8 mouse cellular contexts compared by ENCODE assay signal in genomic region chr8:119885612-119886011, GRCm38 (mm10). TPM values are rescaled to one million over a fixed set of nuclear protein-coding genes. Genes with fewer than 3 reads are reported as not detected.
A peak's percentile ranks its signal among the peaks of the same experiment; 100 is the strongest.
DNase-seq lines count a peak whose midpoint lies in the region; ATAC-seq lines count a peak whose summit lies in the region.

No protein-coding gene starts in this region.

- WGBS in forebrain, embryonic 16.5 days, result 31% methylated on average over 3 of the region's 3 CpGs
- WGBS in forebrain, embryonic 12.5 days, result 40% methylated on average over 3 of the region's 3 CpGs
- WGBS in kidney, embryonic 14.5 days, result 35% methylated on average over 3 of the region's 3 CpGs

- H3K9ac ChIP-seq in forebrain, embryonic 16.5 days (replicated peaks; ENCODE audit: low read depth, low read length), result no peak overlapping the region
- H3K9ac ChIP-seq in forebrain, embryonic 12.5 days, result no peak overlapping the region
- no peak overlapping the region for H3K9ac ChIP-seq in kidney, embryonic 14.5 days (ENCODE audit: low read depth, low read length)

- H3K9me3 ChIP-seq in forebrain, embryonic 16.5 days (ENCODE audit: control insufficient read depth, low read length), result no peaks in the 10 kb centered on the region
- no peaks in the 10 kb centered on the region for H3K9me3 ChIP-seq in forebrain, embryonic 12.5 days
- H3K9me3 ChIP-seq in kidney, embryonic 14.5 days (ENCODE audit: control insufficient read depth, low read length), result no peaks in the 10 kb centered on the region

- no peaks in the 10 kb centered on the region for H3K27me3 ChIP-seq in forebrain, embryonic 16.5 days (replicated peaks; ENCODE audit: control insufficient read depth, insufficient read depth, low read length)
- H3K27me3 ChIP-seq in forebrain, embryonic 12.5 days, result no peaks in the 10 kb centered on the region
- H3K27me3 ChIP-seq in kidney, embryonic 14.5 days (ENCODE audit: control insufficient read depth, insufficient read depth, low read length), result no peaks in the 10 kb centered on the region

- ATAC-seq in forebrain, embryonic 16.5 days, result 0 out of 2 replicates have a peak, but pooled peaks have one; percentile 15
- ATAC-seq in forebrain, embryonic 12.5 days (ENCODE audit: low FRiP score), result no peak
- ATAC-seq in kidney, embryonic 14.5 days (ENCODE audit: low FRiP score, low TSS enrichment), result peak; percentile 45; the same call in 1 of the 2 replicates
- ATAC-seq in megakaryocyte progenitor cell, adult 5-6 weeks (replicated peaks; ENCODE audit: poor library complexity), result no peak

- no peaks in the 10 kb centered on the region for H3K36me3 ChIP-seq in forebrain, embryonic 16.5 days (ENCODE audit: control insufficient read depth, insufficient read depth)
- H3K36me3 ChIP-seq in forebrain, embryonic 12.5 days (replicated peaks), result no peaks in the 10 kb centered on the region
- no peaks in the 10 kb centered on the region for H3K36me3 ChIP-seq in kidney, embryonic 14.5 days (ENCODE audit: control insufficient read depth, insufficient read depth, low read length)

- no peak overlapping the region for H3K4me3 ChIP-seq in forebrain, embryonic 16.5 days (replicated peaks; ENCODE audit: low read length)
- no peak overlapping the region for H3K4me3 ChIP-seq in forebrain, embryonic 12.5 days (replicated peaks)
- no peak overlapping the region for H3K4me3 ChIP-seq in kidney, embryonic 14.5 days (ENCODE audit: low read length)

- H3K4me2 ChIP-seq in forebrain, embryonic 16.5 days (ENCODE audit: low read length), result no peak overlapping the region
- H3K4me2 ChIP-seq in forebrain, embryonic 12.5 days, result no peak overlapping the region
- H3K4me2 ChIP-seq in kidney, embryonic 14.5 days (replicated peaks; ENCODE audit: low read depth, low read length), result no peak overlapping the region

- peaks cover 8% of the 10 kb centered on the region; the same call in 1 of the 2 replicates for H3K4me1 ChIP-seq in forebrain, embryonic 16.5 days (replicated peaks; ENCODE audit: control insufficient read depth, insufficient read depth, low read length)
- peaks cover 12% of the 10 kb centered on the region for H3K4me1 ChIP-seq in forebrain, embryonic 12.5 days
- H3K4me1 ChIP-seq in kidney, embryonic 14.5 days (ENCODE audit: control insufficient read depth, insufficient read depth, low read length), result no peaks in the 10 kb centered on the region

- DNase-seq in brain, adult 2 months (ENCODE audit: low read depth, low spot score), result peak; percentile 86
- DNase-seq in heart, adult 8-10 months (ENCODE audit: low spot score), result peak; percentile 22
- DNase-seq in lung, postnatal 36 days, result peak; percentile 19
- DNase-seq in right cerebral cortex, postnatal 36 days (ENCODE audit: low spot score in 2 of 2), result no peak

- H3K27ac ChIP-seq in forebrain, embryonic 16.5 days (ENCODE audit: low read length), result no peak overlapping the region
- H3K27ac ChIP-seq in forebrain, embryonic 12.5 days, result no peak overlapping the region
- H3K27ac ChIP-seq in kidney, embryonic 14.5 days (ENCODE audit: low read depth, low read length), result 0 out of 2 replicates have a peak overlapping the region, but pooled peaks have one; percentile 47

RNA-seq across cellular contexts. Expression of gene Klhl36, which starts 23.5 kb away (rescaled TPM):
- 15.2 and 19.1 TPM in 2 replicates for polyA plus RNA-seq in forebrain, embryonic 16.5 days (2015; fragmentation: Nextera tagmentation; extraction: Ambion mirVana)
- polyA plus RNA-seq in forebrain, embryonic 12.5 days (2016; fragmentation: Nextera tagmentation; extraction: Ambion mirVana), result 9.9 and 10.9 TPM in 2 replicates
- 1 to 10 TPM; 2.8 to 3.1 (median 2.9) TPM for total RNA-seq in heart, adult 8-10 months (2022)
- 13.3 and 13.8 TPM in 2 replicates for polyA plus RNA-seq in kidney, embryonic 14.5 days (2014; fragmentation: Nextera tagmentation; extraction: Ambion mirVana)
- 1.2 and 2.2 TPM in 2 replicates for total RNA-seq in megakaryocyte progenitor cell, adult 5-6 weeks (2015)
- 3.3 and 8.0 TPM in 2 replicates for total RNA-seq in megakaryocyte progenitor cell, adult 5-6 weeks (2017)

RNA-seq across cellular contexts. Expression of gene Usp10, which starts 24.5 kb away (rescaled TPM):
- 158 TPM in 2 replicates for polyA plus RNA-seq in forebrain, embryonic 16.5 days (2015; fragmentation: Nextera tagmentation; extraction: Ambion mirVana)
- polyA plus RNA-seq in forebrain, embryonic 12.5 days (2016; fragmentation: Nextera tagmentation; extraction: Ambion mirVana), result 167 and 176 TPM in 2 replicates
- total RNA-seq in heart, adult 8-10 months (2022), result 10 to 100 TPM; 50.7 to 55.9 (median 53.9) TPM
- 91.9 and 156 TPM in 2 replicates for polyA plus RNA-seq in kidney, embryonic 14.5 days (2014; fragmentation: Nextera tagmentation; extraction: Ambion mirVana)
- total RNA-seq in megakaryocyte progenitor cell, adult 5-6 weeks (2015), result 71.9 and 73.0 TPM in 2 replicates
- total RNA-seq in megakaryocyte progenitor cell, adult 5-6 weeks (2017), result 43.7 and 80.3 TPM in 2 replicates

RNA-seq across cellular contexts. Expression of gene Gm20388, which starts 25.0 kb away (rescaled TPM):
- polyA plus RNA-seq in forebrain, embryonic 16.5 days (2015; fragmentation: Nextera tagmentation; extraction: Ambion mirVana), result 3.1 and 4.7 TPM in 2 replicates
- 5.6 TPM in 1 of 2 replicates, not detected in the other for polyA plus RNA-seq in forebrain, embryonic 12.5 days (2016; fragmentation: Nextera tagmentation; extraction: Ambion mirVana)
- 1 to 10 TPM in 2 of 4 experiments, not detected in 2; 4.2 to 6.7 TPM for total RNA-seq in heart, adult 8-10 months (2022)
- polyA plus RNA-seq in kidney, embryonic 14.5 days (2014; fragmentation: Nextera tagmentation; extraction: Ambion mirVana), result 5.7 TPM in 1 of 2 replicates, not detected in the other
- 18.6 and 18.7 TPM in 2 replicates for total RNA-seq in megakaryocyte progenitor cell, adult 5-6 weeks (2015)
- total RNA-seq in megakaryocyte progenitor cell, adult 5-6 weeks (2017), result 14.7 TPM in 1 of 2 replicates, not detected in the other

RNA-seq across cellular contexts. Expression of gene Cotl1, which starts 45.3 kb away (rescaled TPM):
- 119 and 147 TPM in 2 replicates for polyA plus RNA-seq in forebrain, embryonic 16.5 days (2015; fragmentation: Nextera tagmentation; extraction: Ambion mirVana)
- polyA plus RNA-seq in forebrain, embryonic 12.5 days (2016; fragmentation: Nextera tagmentation; extraction: Ambion mirVana), result 148 and 282 TPM in 2 replicates
- total RNA-seq in heart, adult 8-10 months (2022), result 10 to 100 TPM in 3 of 4 experiments, 1 to 10 TPM in 1; 9.6 to 26.9 (median 11.3) TPM
- polyA plus RNA-seq in kidney, embryonic 14.5 days (2014; fragmentation: Nextera tagmentation; extraction: Ambion mirVana), result 239 and 329 TPM in 2 replicates
- total RNA-seq in megakaryocyte progenitor cell, adult 5-6 weeks (2015), result 88.7 and 123 TPM in 2 replicates
- 101 and 127 TPM in 2 replicates for total RNA-seq in megakaryocyte progenitor cell, adult 5-6 weeks (2017)

Comparison
In these comparisons a context has a peak if more than half of its experiments do, and no peak if none do; other contexts are left out.
1. ATAC-seq: peak in forebrain, embryonic 16.5 days (single experiment) and kidney, embryonic 14.5 days (single experiment); none in forebrain, embryonic 12.5 days (single experiment) and megakaryocyte progenitor cell, adult 5-6 weeks (single experiment).
2. DNase-seq: peak in brain, adult 2 months (single experiment), heart, adult 8-10 months (single experiment) and lung, postnatal 36 days (single experiment); none in right cerebral cortex, postnatal 36 days (0 of 2).